Mouse (Mus musculus) cortical plate, adult 2 months (tissue): ENCODE measurements around the gene Tmem141. TPM values are rescaled to one million over a fixed set of nuclear protein-coding genes. Genes with fewer than 3 reads are reported as not detected.
A peak's percentile ranks its signal among the peaks of the same experiment; 100 is the strongest.

ENCODE experiments used
- H3K27ac ChIP-seq: fragments of 200-500 bp; 2 replicates; pipeline ENCODE4 v1.5.1; 2012; ENCODE audit warnings: low read length, control low read depth, inconsistent platforms; ENCODE audit not compliant: insufficient read depth
- H3K4me1 ChIP-seq: fragments of 200-500 bp; 2 replicates; pipeline ENCODE4 v1.6.1; 2011; ENCODE audit warnings: low read length; ENCODE audit not compliant: control insufficient read depth, insufficient read depth
- H3K4me3 ChIP-seq: fragments of 200-500 bp; 2 replicates; pipeline ENCODE4 v1.5.1; 2011; ENCODE audit warnings: mild to moderate bottlenecking, low read length, control low read depth; ENCODE audit not compliant: insufficient read depth
- CTCF ChIP-seq: fragments of 200-500 bp; IDR thresholded peaks from 2 replicates; pipeline ENCODE4 v1.5.1; 2011; ENCODE audit warnings: mild to moderate bottlenecking, control low read depth, low read length; ENCODE audit not compliant: insufficient read depth; ENCODE audit errors: extremely low read depth
- POLR2A ChIP-seq: fragments of 200-500 bp; IDR thresholded peaks from 2 replicates; pipeline ENCODE4 v1.6.1; 2011; ENCODE audit warnings: mild to moderate bottlenecking, low read length, control low read depth; ENCODE audit not compliant: insufficient read depth; ENCODE audit errors: extremely low read depth
- polyA plus RNA-seq: library from polyadenylated mRNA; depleted of rRNA; stranded (reverse); fragments of >200 nt; gene quantifications from 2 replicates; pipeline ENCODE4 v1.2.3, GENCODE M21; 2012

The Tmem141 gene
- polyA plus RNA-seq, 1 experiment: 82.8 TPM

GRCm38 (mm10) chr2:25588227-25588907, 33.4 kb downstream of the Tmem141 start:
- Histone ChIP-seq H3K27ac (no peak overlapping the region), H3K4me1 (no peaks in the 10 kb centered on the region), H3K4me3 (no peak overlapping the region)
- TF ChIP-seq POLR2A: no peak
- no peak for TF ChIP-seq CTCF

- Histone ChIP-seq H3K27ac (no peak overlapping the region), H3K4me3 (no peak overlapping the region), H3K4me1 (peaks cover 5% of the 10 kb centered on the region)
- TF ChIP-seq POLR2A (no peak), CTCF (no peak)
Measured at GRCm38 (mm10) chr2:25587290-25587689, 34.5 kb downstream of the Tmem141 start.

GRCm38 (mm10) chr2:25585601-25586000, 36.2 kb downstream of the Tmem141 start:
- TF ChIP-seq POLR2A: no peak
- H3K27ac ChIP-seq: no peak overlapping the region
- no peak overlapping the region for H3K4me3 ChIP-seq
- peaks cover 7% of the 10 kb centered on the region for H3K4me1 ChIP-seq

- Histone ChIP-seq H3K4me1 (peaks cover 8% of the 10 kb centered on the region), H3K4me3 (no peak overlapping the region), H3K27ac (peak overlapping the region; percentile 36; the same call in 1 of the 2 replicates)
- TF ChIP-seq POLR2A (no peak), CTCF (no peak)
Measured at GRCm38 (mm10) chr2:25584856-25585255, 36.9 kb downstream of the Tmem141 start.

GRCm38 (mm10) chr2:25584152-25584551, 37.7 kb downstream of the Tmem141 start:
- TF ChIP-seq CTCF (no peak), POLR2A (no peak)
- Histone ChIP-seq H3K4me3 (no peak overlapping the region), H3K4me1 (peaks cover 9% of the 10 kb centered on the region), H3K27ac (no peak overlapping the region)

GRCm38 (mm10) chr2:25583571-25583970, 38.2 kb downstream of the Tmem141 start:
- Histone ChIP-seq H3K27ac (peak overlapping the region; percentile 93), H3K4me3 (no peak overlapping the region), H3K4me1 (peaks cover 9% of the 10 kb centered on the region)
- TF ChIP-seq CTCF (no peak), POLR2A (no peak)

- peak overlapping the region; percentile 93 for H3K27ac ChIP-seq
- no peak overlapping the region for H3K4me3 ChIP-seq
- H3K4me1 ChIP-seq: peaks cover 9% of the 10 kb centered on the region
- TF ChIP-seq CTCF: no peak
- TF ChIP-seq POLR2A: no peak
Measured at GRCm38 (mm10) chr2:25583120-25583481, 38.7 kb downstream of the Tmem141 start.

GRCm38 (mm10) chr2:25582466-25583119, 39.2 kb downstream of the Tmem141 start:
- Histone ChIP-seq H3K4me3 (no peak overlapping the region), H3K4me1 (peaks cover 9% of the 10 kb centered on the region), H3K27ac (peak overlapping the region; percentile 93)
- TF ChIP-seq CTCF (no peak), POLR2A (peak; percentile 49; the same call in 1 of the 2 replicates)

GRCm38 (mm10) chr2:25581901-25582301, 39.9 kb downstream of the Tmem141 start:
- Histone ChIP-seq H3K27ac (peak overlapping the region; percentile 57), H3K4me3 (peak overlapping the region; percentile 63; the same call in 1 of the 2 replicates), H3K4me1 (peaks cover 9% of the 10 kb centered on the region)
- TF ChIP-seq CTCF (no peak), POLR2A (no peak)

- TF ChIP-seq CTCF (peak; percentile 84), POLR2A (no peak)
- H3K4me1 ChIP-seq: peaks cover 9% of the 10 kb centered on the region
- H3K4me3 ChIP-seq: peak within 1 kb of the TSS; percentile 63
- H3K27ac ChIP-seq: peak within 1 kb of the TSS; percentile 93
Measured at GRCm38 (mm10) chr2:25581294-25581864, 40.4 kb downstream of the Tmem141 start, which contains the start of gene Ajm1. Gene Ajm1, minus strand, starts transcription at chr2:25581757.

- no peak; the same call in 1 of the 2 replicates for TF ChIP-seq POLR2A
- TF ChIP-seq CTCF: no peak
- Histone ChIP-seq H3K4me1 (peaks cover 11% of the 10 kb centered on the region), H3K27ac (peak overlapping the region; percentile 67), H3K4me3 (peak overlapping the region; percentile 63)
Measured at GRCm38 (mm10) chr2:25580621-25581101, 41.1 kb downstream of the Tmem141 start.
